Mouse (Mus musculus): ENCODE measurements around the gene Pak1ip1. TPM values are rescaled to one million over a fixed set of nuclear protein-coding genes. Genes with fewer than 3 reads are reported as not detected.

Gene Pak1ip1
- polyA plus RNA-seq, 1 experiment from 2014 or later: 56.0 TPM

DNA sequence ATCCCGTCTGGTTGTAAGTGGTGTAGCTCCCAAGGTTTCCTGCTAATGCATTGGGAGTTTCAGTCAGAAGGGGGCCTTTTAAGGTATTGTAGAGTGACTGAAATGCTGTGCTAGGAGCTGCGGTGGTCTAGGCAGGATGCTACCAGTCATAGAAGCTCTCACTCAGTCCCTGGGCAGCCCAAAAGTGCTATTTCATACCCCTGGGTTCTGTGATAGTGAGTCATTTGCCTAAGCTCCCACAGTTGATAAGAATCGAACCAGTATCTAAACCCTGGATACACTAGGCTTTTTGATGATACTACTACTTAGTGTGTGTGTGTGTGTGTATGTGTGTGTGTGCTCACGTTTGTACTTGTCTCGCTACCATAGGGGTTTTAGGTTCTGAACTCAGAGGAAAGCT lies 29.3 kb downstream of the Pak1ip1 start:
- Histone ChIP-seq H3K9me3 (replicated peaks) (no peaks in the 10 kb centered on the region), H3K4me3 (replicated peaks) (no peak overlapping the region), H3K36me3 (replicated peaks) (0 out of 2 replicates have a peak, but pooled peaks cover 3% of the 10 kb centered on the region), H3K4me2 (peak overlapping the region; percentile 45), H3K27me3 (no peaks in the 10 kb centered on the region), H3K9ac (no peak overlapping the region), H3K27ac (replicated peaks) (peak overlapping the region; percentile 59), H3K4me1 (replicated peaks) (peaks cover 31% of the 10 kb centered on the region)
- ATAC-seq (ENCODE audit: insufficient read depth): peak; percentile 89
- 37% methylated on average over 5 of the region's 5 CpGs for WGBS (ENCODE audit: insufficient replicate concordance)

DNA sequence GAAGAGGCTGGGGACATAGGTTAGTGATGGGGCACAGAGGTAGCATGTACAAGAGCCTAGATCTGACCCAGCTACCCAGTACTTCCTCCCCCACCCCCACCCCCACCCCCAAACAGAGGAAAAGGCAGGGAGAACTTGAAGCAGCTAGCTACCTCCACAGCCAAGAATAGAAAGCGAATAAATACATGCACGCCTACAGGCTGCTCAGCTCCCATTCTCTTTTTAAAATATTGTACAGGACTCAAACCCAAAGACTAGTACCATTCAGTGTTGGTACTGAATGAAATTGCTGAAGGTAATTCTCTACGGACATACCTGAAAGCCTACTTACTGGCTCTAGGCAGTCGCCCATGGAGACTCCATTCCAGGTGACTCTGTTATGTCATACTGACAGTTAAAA lies 41.7 kb downstream of the Pak1ip1 start:
- Histone ChIP-seq H3K27me3 (peaks cover 20% of the 10 kb centered on the region), H3K9me3 (replicated peaks) (no peaks in the 10 kb centered on the region), H3K9ac (no peak overlapping the region), H3K4me2 (no peak overlapping the region), H3K36me3 (replicated peaks) (no peaks in the 10 kb centered on the region), H3K4me3 (replicated peaks) (no peak overlapping the region), H3K4me1 (replicated peaks) (no peaks in the 10 kb centered on the region), H3K27ac (replicated peaks) (no peak overlapping the region)
- WGBS (ENCODE audit: insufficient replicate concordance): 60% methylated on average over 4 of the region's 4 CpGs
- ATAC-seq (ENCODE audit: insufficient read depth): no peak

DNA sequence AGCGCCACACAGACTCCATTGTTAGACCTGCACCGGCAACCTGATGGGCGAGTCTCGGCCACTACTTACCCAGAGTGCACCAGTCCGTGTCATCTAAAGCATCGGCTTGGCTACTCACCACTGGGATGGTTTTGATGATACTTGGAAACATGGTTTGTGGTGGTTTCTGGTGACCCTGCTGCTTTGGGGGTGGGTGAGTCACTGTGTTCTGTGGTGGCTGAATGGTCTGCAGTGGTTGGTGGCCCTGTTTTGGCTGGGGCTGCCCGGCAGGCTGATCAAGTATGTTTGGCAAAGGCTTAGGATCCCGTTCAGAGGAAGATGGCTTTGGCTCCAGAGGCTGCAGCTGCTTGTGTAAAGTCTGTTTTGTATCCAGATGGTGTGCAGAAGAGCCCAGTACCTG lies 45.1 kb downstream of the Pak1ip1 start:
- no peaks in the 10 kb centered on the region for H3K36me3 ChIP-seq (replicated peaks)
- 79% methylated on average over 8 of the region's 8 CpGs for WGBS (ENCODE audit: insufficient replicate concordance)
- peaks cover 11% of the 10 kb centered on the region for H3K27me3 ChIP-seq
- no peak overlapping the region for H3K9ac ChIP-seq
- H3K4me1 ChIP-seq (replicated peaks): no peaks in the 10 kb centered on the region
- H3K9me3 ChIP-seq (replicated peaks): no peaks in the 10 kb centered on the region
- H3K27ac ChIP-seq (replicated peaks): no peak overlapping the region
- no peak overlapping the region for H3K4me3 ChIP-seq (replicated peaks)
- ATAC-seq (ENCODE audit: insufficient read depth): no peak
- H3K4me2 ChIP-seq: no peak overlapping the region

DNA sequence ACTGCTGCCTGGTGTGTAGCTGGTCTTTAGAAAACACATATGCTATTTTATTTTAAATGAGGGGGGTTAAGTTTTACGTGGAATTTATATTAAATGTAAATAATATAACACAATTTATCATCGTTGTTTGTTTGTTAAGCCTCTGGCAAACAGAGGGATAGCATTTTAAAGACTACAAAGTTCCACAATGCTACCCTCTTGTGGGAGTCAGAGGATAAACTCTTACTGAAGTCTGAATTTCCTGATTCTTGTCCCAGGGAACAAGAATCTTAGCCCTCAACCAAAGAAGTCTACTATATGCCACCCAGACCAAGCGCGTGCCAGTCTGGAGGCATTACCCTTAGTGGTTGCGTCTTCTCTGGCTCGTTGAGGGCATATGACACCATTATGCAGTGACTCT lies 46.5 kb downstream of the Pak1ip1 start:
- no peak overlapping the region for H3K4me3 ChIP-seq (replicated peaks)
- no peaks in the 10 kb centered on the region for H3K36me3 ChIP-seq (replicated peaks)
- WGBS (ENCODE audit: insufficient replicate concordance): 70% methylated on average over 6 of the region's 6 CpGs
- peaks cover 4% of the 10 kb centered on the region; the same call in 1 of the 2 replicates for H3K27me3 ChIP-seq
- no peak overlapping the region for H3K9ac ChIP-seq
- ATAC-seq (ENCODE audit: insufficient read depth): no peak
- H3K9me3 ChIP-seq (replicated peaks): no peaks in the 10 kb centered on the region
- H3K4me2 ChIP-seq: no peak overlapping the region
- H3K4me1 ChIP-seq (replicated peaks): no peaks in the 10 kb centered on the region
- no peak overlapping the region for H3K27ac ChIP-seq (replicated peaks)

DNA sequence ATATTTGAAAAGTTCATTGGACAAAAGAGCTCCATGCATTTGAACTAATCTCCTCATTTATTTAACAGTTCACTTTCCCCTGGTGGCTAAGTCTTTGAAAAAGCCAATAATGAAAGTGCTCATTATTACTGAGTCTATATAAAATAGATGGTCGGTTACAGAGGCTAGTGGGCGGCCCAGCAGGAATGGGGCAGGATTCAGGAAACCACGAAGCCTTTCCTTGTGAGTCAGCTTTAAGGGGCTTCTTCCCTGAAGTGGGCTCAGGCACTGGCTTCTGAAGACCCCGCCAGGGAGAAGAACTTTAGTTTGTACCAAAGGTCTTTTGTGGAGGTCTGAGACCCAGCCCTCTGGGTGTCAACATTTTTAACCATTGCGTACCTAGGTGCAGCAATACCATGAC lies 51.1 kb downstream of the Pak1ip1 start:
- WGBS (ENCODE audit: insufficient replicate concordance): 46% methylated on average over 5 of the region's 5 CpGs
- Histone ChIP-seq H3K9me3 (replicated peaks) (no peaks in the 10 kb centered on the region), H3K27me3 (no peaks in the 10 kb centered on the region; the same call in 1 of the 2 replicates), H3K4me2 (no peak overlapping the region), H3K36me3 (replicated peaks) (no peaks in the 10 kb centered on the region), H3K4me1 (replicated peaks) (no peaks in the 10 kb centered on the region), H3K9ac (no peak overlapping the region), H3K4me3 (replicated peaks) (no peak overlapping the region), H3K27ac (replicated peaks) (no peak overlapping the region)
- no peak for ATAC-seq (ENCODE audit: insufficient read depth)

Other genes starting within 250 kb of the Pak1ip1 start
- gene Gcnt2, start 141.3 kb upstream of the Pak1ip1 start, polyA plus RNA-seq (2015; fragmentation: Nextera tagmentation; extraction: Ambion mirVana): 1.6 TPM in 2 replicates
- gene Tmem14c, start 15.3 kb downstream of the Pak1ip1 start, polyA plus RNA-seq (2015; fragmentation: Nextera tagmentation; extraction: Ambion mirVana): 670 and 685 TPM in 2 replicates
- 0.10 and 0.31 TPM in 2 replicates for gene Mak, start 78.7 kb downstream of the Pak1ip1 start, polyA plus RNA-seq (2015; fragmentation: Nextera tagmentation; extraction: Ambion mirVana)
- not detected in 2 replicates for gene Gcm2, start 110.0 kb downstream of the Pak1ip1 start, polyA plus RNA-seq (2015; fragmentation: Nextera tagmentation; extraction: Ambion mirVana)
- not detected in 2 replicates for gene Sycp2l, start 113.3 kb downstream of the Pak1ip1 start, polyA plus RNA-seq (2015; fragmentation: Nextera tagmentation; extraction: Ambion mirVana)
- 42.5 and 44.7 TPM in 2 replicates for gene Elovl2, start 219.4 kb downstream of the Pak1ip1 start, polyA plus RNA-seq (2015; fragmentation: Nextera tagmentation; extraction: Ambion mirVana)
- 4.1 and 4.6 TPM in 2 replicates for gene Smim13, start 248.8 kb downstream of the Pak1ip1 start, polyA plus RNA-seq (2015; fragmentation: Nextera tagmentation; extraction: Ambion mirVana)